Mouse (Mus musculus) midbrain, embryonic 11.5 days (tissue): Measurements from ENCODE around the gene Eng. TPM values are rescaled to one million over a fixed set of nuclear protein-coding genes. Genes with fewer than 3 reads are reported as not detected.

ENCODE experiments used
- ATAC-seq: fragments of 200-750 bp; cut with Nextera tagmentation; 2 replicates; pipeline ENCODE4 v1.8.0; 2017; ENCODE audit warnings: moderate TSS enrichment, moderate library complexity; ENCODE audit not compliant: low FRiP score
- DNase-seq: peaks from one replicate; pipeline ENCODE4 v3.0.0; 2015; ENCODE audit warnings: low spot score; ENCODE audit errors: missing footprints
- H3K27ac ChIP-seq: fragments of 300-500 bp; sonication (generic); 2 replicates; pipeline ENCODE4 v1.5.1; 2014; ENCODE audit warnings: low read depth, low read length
- H3K27me3 ChIP-seq: fragments of 300-500 bp; sonication (generic); 2 replicates; pipeline ENCODE4 v1.6.1; 2014; ENCODE audit warnings: mild to moderate bottlenecking, low read length, moderate library complexity, mixed read lengths; ENCODE audit not compliant: control insufficient read depth, insufficient read depth
- H3K36me3 ChIP-seq: fragments of 300-500 bp; sonication (generic); 2 replicates; pipeline ENCODE4 v1.6.1; 2014; ENCODE audit warnings: mild to moderate bottlenecking, low read length, moderate library complexity, mixed read lengths; ENCODE audit not compliant: control insufficient read depth, insufficient read depth
- H3K4me1 ChIP-seq: fragments of 300-500 bp; sonication (generic); 2 replicates; pipeline ENCODE4 v1.6.1; 2014; ENCODE audit warnings: low read length; ENCODE audit not compliant: control insufficient read depth, insufficient read depth
- H3K4me2 ChIP-seq: fragments of 300-500 bp; sonication (generic); 2 replicates; pipeline ENCODE4 v1.6.1; 2014; ENCODE audit warnings: mild to moderate bottlenecking, moderate library complexity
- H3K4me3 ChIP-seq: fragments of 300-500 bp; sonication (generic); 2 replicates; pipeline ENCODE4 v1.5.1; 2014; ENCODE audit warnings: low read depth, low read length
- H3K9ac ChIP-seq: fragments of 300-500 bp; sonication (generic); 2 replicates; pipeline ENCODE4 v1.6.1; 2014; ENCODE audit warnings: low read length
- H3K9me3 ChIP-seq: fragments of 300-500 bp; sonication (generic); 2 replicates; pipeline ENCODE4 v1.6.1; 2016; ENCODE audit warnings: low read length; ENCODE audit not compliant: control insufficient read depth
- WGBS: fragments of 180-500 bp; shearing (Covaris S2); extraction: QIAGEN DNeasy Blood & Tissue Kit; methylation state at CpG from one replicate; pipeline ENCODE4 v1.1.7; 2014; 5-methylcytosine and 5-hydroxymethylcytosine counted together
- polyA plus RNA-seq: library from polyadenylated mRNA; unstranded; fragments of >200 nt; fragmentation: Nextera tagmentation; extraction: Ambion mirVana; gene quantifications from 2 replicates; pipeline ENCODE4 v1.2.1, GENCODE M21; 2014

The Eng gene
- polyA plus RNA-seq, 1 experiment from 2014 or later = 22.7 TPM

GRCm38 (mm10) chr2:32618051-32618450 lies 28.3 kb upstream of the Eng start:
- 70% methylated on average over 9 of the region's 9 CpGs for WGBS
- H3K27ac ChIP-seq = no peak overlapping the region
- no peak overlapping the region for H3K9ac ChIP-seq
- no peaks in the 10 kb centered on the region; the same call in 1 of the 2 replicates for H3K9me3 ChIP-seq
- no peak for ATAC-seq
- H3K27me3 ChIP-seq = no peaks in the 10 kb centered on the region
- no peak for DNase-seq
- no peak overlapping the region for H3K4me2 ChIP-seq
- H3K4me3 ChIP-seq = no peak overlapping the region
- no peaks in the 10 kb centered on the region; the same call in 1 of the 2 replicates for H3K36me3 ChIP-seq
- peaks cover 12% of the 10 kb centered on the region for H3K4me1 ChIP-seq

GRCm38 (mm10) chr2:32620682-32621516 lies 25.5 kb upstream of the Eng start:
- no peak overlapping the region for H3K4me2 ChIP-seq
- no peaks in the 10 kb centered on the region; the same call in 1 of the 2 replicates for H3K9me3 ChIP-seq
- no peak overlapping the region for H3K27ac ChIP-seq
- no peaks in the 10 kb centered on the region; the same call in 1 of the 2 replicates for H3K36me3 ChIP-seq
- H3K9ac ChIP-seq = no peak overlapping the region
- ATAC-seq = no peak
- no peaks in the 10 kb centered on the region for H3K27me3 ChIP-seq
- H3K4me3 ChIP-seq = no peak overlapping the region
- WGBS = 48% methylated on average over 4 of the region's 4 CpGs
- H3K4me1 ChIP-seq = peaks cover 23% of the 10 kb centered on the region
- DNase-seq = no peak

DNA sequence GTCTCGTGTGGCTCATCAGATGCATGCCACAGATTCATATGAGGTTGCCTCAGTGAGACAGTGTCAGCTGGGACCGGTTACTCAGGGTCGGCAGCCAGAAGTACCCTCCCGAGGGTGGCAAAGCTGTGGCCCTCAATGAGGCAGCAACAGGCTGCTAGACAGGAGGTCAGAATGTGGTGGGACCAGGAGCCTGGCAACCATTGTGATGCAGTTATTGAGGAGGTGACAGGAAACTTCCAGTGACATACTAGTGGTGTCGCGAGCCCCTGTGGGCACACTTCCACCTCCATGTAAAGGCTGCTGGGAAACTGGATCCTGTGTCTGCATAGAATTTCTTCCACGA lies 24.9 kb upstream of the Eng start, which contains the start of gene Ak1:
Gene Ak1 (plus strand): TSS at position 242 of the 343 bp plus-strand sequence.
- H3K27me3 ChIP-seq = no peaks in the 10 kb centered on the region
- 57% methylated on average over 7 of the region's 7 CpGs for WGBS
- H3K36me3 ChIP-seq = no peaks in the 10 kb centered on the region; the same call in 1 of the 2 replicates
- no peak within 1 kb of the TSS for H3K9ac ChIP-seq
- no peak within 1 kb of the TSS for H3K27ac ChIP-seq
- H3K4me2 ChIP-seq = no peak within 1 kb of the TSS
- no peaks in the 10 kb centered on the region; the same call in 1 of the 2 replicates for H3K9me3 ChIP-seq
- H3K4me1 ChIP-seq = peaks cover 24% of the 10 kb centered on the region
- H3K4me3 ChIP-seq = no peak within 1 kb of the TSS
- DNase-seq = no peak
- no peak for ATAC-seq

DNA sequence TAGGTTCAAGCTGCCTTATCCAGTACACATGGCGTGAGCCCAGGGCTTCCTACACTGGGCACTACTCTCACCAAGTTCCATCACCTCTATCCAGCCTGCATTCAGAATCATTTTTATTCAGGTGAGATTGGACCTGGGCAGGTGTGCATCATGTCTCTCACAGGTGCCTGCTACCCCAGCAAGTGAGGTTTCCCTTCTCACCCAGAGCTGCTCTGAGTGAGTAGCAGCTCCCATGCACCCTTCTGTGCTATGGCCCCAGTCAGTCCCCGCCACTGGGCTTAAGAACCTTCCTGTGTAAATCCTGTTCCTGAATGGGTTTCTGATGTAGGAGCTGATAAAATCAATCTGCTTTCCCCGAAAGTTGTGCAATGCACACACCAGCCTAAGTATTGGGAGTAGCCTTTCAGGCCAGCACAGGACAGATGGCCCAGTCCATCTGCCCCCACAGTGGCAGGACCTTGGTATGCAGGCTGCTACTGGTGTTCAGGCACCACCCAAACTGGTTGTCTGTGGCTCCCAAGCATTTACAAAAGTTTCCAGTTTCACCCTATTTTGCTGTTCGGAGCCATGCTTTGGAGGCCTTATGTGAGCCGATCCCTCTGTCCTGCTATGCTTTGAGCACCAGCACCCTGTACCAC lies 22.2 kb upstream of the Eng start:
- no peaks in the 10 kb centered on the region for H3K9me3 ChIP-seq
- no peak overlapping the region for H3K27ac ChIP-seq
- no peaks in the 10 kb centered on the region for H3K36me3 ChIP-seq
- H3K9ac ChIP-seq = no peak overlapping the region
- H3K4me2 ChIP-seq = no peak overlapping the region
- peaks cover 29% of the 10 kb centered on the region for H3K4me1 ChIP-seq
- ATAC-seq = no peak
- H3K27me3 ChIP-seq = no peaks in the 10 kb centered on the region
- 76% methylated on average over 5 of the region's 5 CpGs for WGBS
- DNase-seq = no peak
- H3K4me3 ChIP-seq = no peak overlapping the region

- Histone ChIP-seq H3K27ac (no peak overlapping the region; the same call in 1 of the 2 replicates), H3K27me3 (no peaks in the 10 kb centered on the region), H3K9ac (peak overlapping the region; percentile 56), H3K4me3 (peak overlapping the region; percentile 8; the same call in 1 of the 2 replicates), H3K4me1 (peaks cover 29% of the 10 kb centered on the region), H3K36me3 (no peaks in the 10 kb centered on the region), H3K4me2 (peak overlapping the region; percentile 43), H3K9me3 (no peaks in the 10 kb centered on the region)
- peak; percentile 93 for DNase-seq
- ATAC-seq = peak; percentile 62; the same call in 1 of the 2 replicates
- WGBS = 2% methylated on average over 13 of the region's 13 CpGs
Observed at GRCm38 (mm10) chr2:32625212-32625872, 21.1 kb upstream of the Eng start.

- no peak overlapping the region for H3K4me3 ChIP-seq
- no peak for ATAC-seq
Observed at GRCm38 (mm10) chr2:32625873-32626694, 20.3 kb upstream of the Eng start.

DNA sequence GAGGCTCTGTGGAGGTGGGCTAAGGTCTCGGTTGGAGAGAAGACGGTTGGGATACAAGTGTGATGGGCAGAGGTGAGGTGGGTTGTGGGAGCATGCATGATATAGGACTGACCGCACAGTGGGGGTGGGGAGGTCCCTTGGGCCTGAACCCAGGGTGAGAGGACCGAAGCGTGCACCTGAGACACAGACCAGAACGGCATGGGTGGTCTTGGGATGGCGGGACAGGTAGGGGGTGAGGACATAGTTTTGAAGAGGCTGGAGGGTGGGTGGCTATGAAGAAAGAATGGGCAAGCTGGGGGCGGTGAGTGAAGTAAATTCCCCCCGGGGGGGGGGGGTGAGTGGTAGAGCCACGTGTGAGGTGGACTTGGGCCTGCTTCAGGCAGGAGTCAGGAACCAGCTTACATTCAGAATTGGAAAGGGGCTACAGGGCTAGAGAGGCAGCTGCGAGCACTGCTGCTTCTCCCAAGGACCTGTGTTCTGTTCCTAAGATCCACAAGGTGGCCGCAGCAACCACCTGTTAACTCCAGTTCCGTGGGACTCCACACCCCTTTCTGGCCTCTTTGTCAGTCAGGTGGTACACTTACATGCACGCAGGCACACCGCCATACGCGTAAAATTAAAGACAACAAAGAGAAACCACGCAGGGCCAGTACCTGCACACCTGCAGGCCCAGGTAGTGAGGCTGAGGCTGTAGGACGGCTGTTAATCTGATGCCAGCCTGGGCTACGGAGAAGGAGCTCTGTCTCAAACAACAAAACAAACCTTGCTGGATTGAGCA lies 18.9 kb upstream of the Eng start:
- peaks cover 27% of the 10 kb centered on the region for H3K4me1 ChIP-seq

More at GRCm38 (mm10) chr2:32625873-32626694, 20.3 kb upstream of the Eng start:
- 64% methylated on average over 5 of the region's 5 CpGs for WGBS
- no peak overlapping the region for H3K27ac ChIP-seq
- no peaks in the 10 kb centered on the region for H3K36me3 ChIP-seq
- H3K9ac ChIP-seq = peak overlapping the region; percentile 56
- H3K9me3 ChIP-seq = no peaks in the 10 kb centered on the region
- peaks cover 25% of the 10 kb centered on the region for H3K4me1 ChIP-seq
- peak overlapping the region; percentile 43 for H3K4me2 ChIP-seq
- H3K27me3 ChIP-seq = no peaks in the 10 kb centered on the region
- no peak for DNase-seq

DNA sequence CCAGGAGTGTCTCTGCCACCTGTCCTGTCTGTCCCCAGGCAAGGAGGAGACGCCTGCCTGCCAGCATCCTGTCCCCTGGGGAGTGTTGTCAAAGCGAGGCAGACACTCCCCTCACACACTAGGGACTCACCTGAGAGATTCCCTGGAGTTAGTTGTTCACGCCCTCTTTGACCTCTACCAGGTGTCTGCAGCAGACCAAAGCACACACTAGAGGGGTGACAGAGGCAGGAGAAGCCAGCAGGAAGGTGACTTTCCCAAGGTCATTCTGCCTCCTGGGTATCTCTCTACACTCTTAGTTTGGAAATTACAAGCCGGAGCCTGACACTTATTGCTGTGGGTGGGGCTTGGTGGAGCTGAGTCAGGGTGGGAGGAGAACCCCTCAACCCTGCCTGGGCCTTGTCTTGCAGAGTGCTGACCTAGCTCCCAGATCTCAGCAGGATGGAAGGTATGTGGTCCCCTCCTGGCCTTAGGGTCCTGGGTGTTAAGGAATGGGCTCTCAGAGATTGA lies 18.3 kb upstream of the Eng start:
- Histone ChIP-seq H3K27me3 (no peaks in the 10 kb centered on the region), H3K9ac (no peak overlapping the region), H3K27ac (no peak overlapping the region), H3K9me3 (no peaks in the 10 kb centered on the region), H3K4me1 (peaks cover 27% of the 10 kb centered on the region), H3K36me3 (no peaks in the 10 kb centered on the region), H3K4me2 (no peak overlapping the region), H3K4me3 (no peak overlapping the region)
- ATAC-seq (no peak), DNase-seq (no peak)
- 70% methylated on average over 4 of the region's 4 CpGs for WGBS

More for the DNA sequence above, 18.9 kb upstream of the Eng start:
- no peak overlapping the region for H3K9ac ChIP-seq
- H3K4me3 ChIP-seq = no peak overlapping the region
- WGBS = 65% methylated on average over 19 of the region's 20 CpGs
- no peak overlapping the region for H3K4me2 ChIP-seq
- no peaks in the 10 kb centered on the region for H3K36me3 ChIP-seq
- no peak overlapping the region for H3K27ac ChIP-seq
- ATAC-seq (no peak), DNase-seq (no peak)
- no peaks in the 10 kb centered on the region for H3K27me3 ChIP-seq
- no peaks in the 10 kb centered on the region for H3K9me3 ChIP-seq
